Mouse (Mus musculus): ENCODE results near the gene Gna15. TPM values are rescaled to one million over a fixed set of nuclear protein-coding genes. Genes with fewer than 3 reads are reported as not detected.

Gene Gna15
- polyA plus RNA-seq, 1 experiment, result 0.16 TPM

- peak overlapping the region; percentile 95 for H3K4me3 ChIP-seq (ENCODE audit: insufficient read depth, poor library complexity, severe bottlenecking)
- H3K79me3 ChIP-seq (ENCODE audit: low read depth), result peaks cover 58% of the 10 kb centered on the region
- H3K27me3 ChIP-seq (ENCODE audit: control insufficient read depth, insufficient read depth, insufficient read length), result no peaks in the 10 kb centered on the region
- peak overlapping the region; percentile 94 for H3ac ChIP-seq (ENCODE audit: control insufficient read depth, insufficient read length, low read depth)
- H3K36me3 ChIP-seq (ENCODE audit: control insufficient read depth, insufficient read depth), result peaks cover 10% of the 10 kb centered on the region
- H3K79me2 ChIP-seq (ENCODE audit: control insufficient read depth, insufficient read depth), result peaks cover 63% of the 10 kb centered on the region
- TF ChIP-seq MAX (IDR thresholded peaks at IDR 0.05) (no peak), MYOG (IDR thresholded peaks at IDR 0.05; ENCODE audit: control insufficient read depth, extremely low read depth, insufficient read length) (no peak), USF1 (IDR thresholded peaks at IDR 0.05; ENCODE audit: low read depth) (no peak), FOSL1 (IDR thresholded peaks at IDR 0.05; ENCODE audit: insufficient read depth, low read length, poor library complexity, severe bottlenecking) (no peak), CEBPB (IDR thresholded peaks at IDR 0.05; ENCODE audit: low read depth) (no peak), CTCF (IDR thresholded peaks at IDR 0.05; ENCODE audit: control insufficient read depth, insufficient read depth, insufficient read length) (no peak), MYOD1 (IDR thresholded peaks at IDR 0.05; ENCODE audit: control insufficient read depth, insufficient read length, low read depth) (no peak)
Measured at GRCm38 (mm10) chr10:81543633-81544032, 19.6 kb upstream of the Gna15 start.

GRCm38 (mm10) chr10:81542727-81543460 is 18.9 kb upstream of the Gna15 start:
- no peaks in the 10 kb centered on the region for H3K27me3 ChIP-seq (ENCODE audit: control insufficient read depth, insufficient read depth, insufficient read length)
- H3K79me3 ChIP-seq (ENCODE audit: low read depth), result peaks cover 66% of the 10 kb centered on the region
- no peak overlapping the region for H3ac ChIP-seq (ENCODE audit: control insufficient read depth, insufficient read length, low read depth)
- TF ChIP-seq MYOD1 (IDR thresholded peaks at IDR 0.05; ENCODE audit: control insufficient read depth, insufficient read length, low read depth), result no peak
- TF ChIP-seq MYOG (IDR thresholded peaks at IDR 0.05; ENCODE audit: control insufficient read depth, extremely low read depth, insufficient read length), result no peak
- no peak for TF ChIP-seq FOSL1 (IDR thresholded peaks at IDR 0.05; ENCODE audit: insufficient read depth, low read length, poor library complexity, severe bottlenecking)
- no peak for TF ChIP-seq MAX (IDR thresholded peaks at IDR 0.05)
- TF ChIP-seq USF1 (IDR thresholded peaks at IDR 0.05; ENCODE audit: low read depth), result no peak
- TF ChIP-seq CEBPB (IDR thresholded peaks at IDR 0.05; ENCODE audit: low read depth), result no peak
- no peak for TF ChIP-seq CTCF (IDR thresholded peaks at IDR 0.05; ENCODE audit: control insufficient read depth, insufficient read depth, insufficient read length)
- peaks cover 13% of the 10 kb centered on the region for H3K36me3 ChIP-seq (ENCODE audit: control insufficient read depth, insufficient read depth)
- H3K79me2 ChIP-seq (ENCODE audit: control insufficient read depth, insufficient read depth), result peaks cover 71% of the 10 kb centered on the region
- no peak overlapping the region for H3K4me3 ChIP-seq (ENCODE audit: insufficient read depth, poor library complexity, severe bottlenecking)

- TF ChIP-seq MYOG (IDR thresholded peaks at IDR 0.05; ENCODE audit: control insufficient read depth, extremely low read depth, insufficient read length) (no peak), CTCF (IDR thresholded peaks at IDR 0.05; ENCODE audit: control insufficient read depth, insufficient read depth, insufficient read length) (no peak), USF1 (IDR thresholded peaks at IDR 0.05; ENCODE audit: low read depth) (no peak), FOSL1 (IDR thresholded peaks at IDR 0.05; ENCODE audit: insufficient read depth, low read length, poor library complexity, severe bottlenecking) (no peak), MAX (IDR thresholded peaks at IDR 0.05) (no peak), CEBPB (IDR thresholded peaks at IDR 0.05; ENCODE audit: low read depth) (no peak), MYOD1 (IDR thresholded peaks at IDR 0.05; ENCODE audit: control insufficient read depth, insufficient read length, low read depth) (no peak)
- no peak overlapping the region for H3K4me3 ChIP-seq (ENCODE audit: insufficient read depth, poor library complexity, severe bottlenecking)
- no peaks in the 10 kb centered on the region for H3K27me3 ChIP-seq (ENCODE audit: control insufficient read depth, insufficient read depth, insufficient read length)
- H3K79me2 ChIP-seq (ENCODE audit: control insufficient read depth, insufficient read depth), result peaks cover 81% of the 10 kb centered on the region
- peaks cover 75% of the 10 kb centered on the region for H3K79me3 ChIP-seq (ENCODE audit: low read depth)
- H3ac ChIP-seq (ENCODE audit: control insufficient read depth, insufficient read length, low read depth), result no peak overlapping the region
- peaks cover 13% of the 10 kb centered on the region for H3K36me3 ChIP-seq (ENCODE audit: control insufficient read depth, insufficient read depth)
Measured at GRCm38 (mm10) chr10:81541803-81542202, 17.8 kb upstream of the Gna15 start.

GRCm38 (mm10) chr10:81541363-81541762 is 17.3 kb upstream of the Gna15 start:
- Histone ChIP-seq H3K36me3 (ENCODE audit: control insufficient read depth, insufficient read depth) (peaks cover 13% of the 10 kb centered on the region), H3K79me2 (ENCODE audit: control insufficient read depth, insufficient read depth) (peaks cover 86% of the 10 kb centered on the region), H3K4me3 (ENCODE audit: insufficient read depth, poor library complexity, severe bottlenecking) (no peak overlapping the region), H3K79me3 (ENCODE audit: low read depth) (peaks cover 79% of the 10 kb centered on the region), H3ac (ENCODE audit: control insufficient read depth, insufficient read length, low read depth) (no peak overlapping the region), H3K27me3 (ENCODE audit: control insufficient read depth, insufficient read depth, insufficient read length) (no peaks in the 10 kb centered on the region)
- TF ChIP-seq CEBPB (IDR thresholded peaks at IDR 0.05; ENCODE audit: low read depth) (no peak), USF1 (IDR thresholded peaks at IDR 0.05; ENCODE audit: low read depth) (no peak), FOSL1 (IDR thresholded peaks at IDR 0.05; ENCODE audit: insufficient read depth, low read length, poor library complexity, severe bottlenecking) (no peak), MYOG (IDR thresholded peaks at IDR 0.05; ENCODE audit: control insufficient read depth, extremely low read depth, insufficient read length) (no peak), MYOD1 (IDR thresholded peaks at IDR 0.05; ENCODE audit: control insufficient read depth, insufficient read length, low read depth) (no peak), MAX (IDR thresholded peaks at IDR 0.05) (no peak), CTCF (IDR thresholded peaks at IDR 0.05; ENCODE audit: control insufficient read depth, insufficient read depth, insufficient read length) (no peak)

GRCm38 (mm10) chr10:81538321-81539048 is 14.5 kb upstream of the Gna15 start:
- H3K36me3 ChIP-seq (ENCODE audit: control insufficient read depth, insufficient read depth), result peaks cover 18% of the 10 kb centered on the region
- H3K4me3 ChIP-seq (ENCODE audit: insufficient read depth, poor library complexity, severe bottlenecking), result no peak overlapping the region
- no peak overlapping the region for H3ac ChIP-seq (ENCODE audit: control insufficient read depth, insufficient read length, low read depth)
- no peaks in the 10 kb centered on the region for H3K27me3 ChIP-seq (ENCODE audit: control insufficient read depth, insufficient read depth, insufficient read length)
- no peak for TF ChIP-seq CTCF (IDR thresholded peaks at IDR 0.05; ENCODE audit: control insufficient read depth, insufficient read depth, insufficient read length)
- TF ChIP-seq MYOG (IDR thresholded peaks at IDR 0.05; ENCODE audit: control insufficient read depth, extremely low read depth, insufficient read length), result no peak
- no peak for TF ChIP-seq MAX (IDR thresholded peaks at IDR 0.05)
- no peak for TF ChIP-seq MYOD1 (IDR thresholded peaks at IDR 0.05; ENCODE audit: control insufficient read depth, insufficient read length, low read depth)
- no peak for TF ChIP-seq FOSL1 (IDR thresholded peaks at IDR 0.05; ENCODE audit: insufficient read depth, low read length, poor library complexity, severe bottlenecking)
- no peak for TF ChIP-seq CEBPB (IDR thresholded peaks at IDR 0.05; ENCODE audit: low read depth)
- TF ChIP-seq USF1 (IDR thresholded peaks at IDR 0.05; ENCODE audit: low read depth), result no peak
- peaks cover 88% of the 10 kb centered on the region for H3K79me2 ChIP-seq (ENCODE audit: control insufficient read depth, insufficient read depth)
- peaks cover 77% of the 10 kb centered on the region for H3K79me3 ChIP-seq (ENCODE audit: low read depth)

Data from C2C12 (cell line).